Mouse (Mus musculus) kidney, adult 2 months (tissue): ENCODE measurements around the gene Scrg1.

Experiments used
- CTCF ChIP-seq: fragments of 200-500 bp; conservative IDR thresholded peaks from 2 replicates; pipeline ENCODE4 v1.5.1; 2011; ENCODE audit warnings: low read depth, mild to moderate bottlenecking, control low read depth, low read length, moderate library complexity, mixed read lengths; ENCODE audit not compliant: insufficient read depth, insufficient read length
- POLR2A ChIP-seq: fragments of 200-500 bp; IDR thresholded peaks from one replicate; pipeline ENCODE4 v1.6.1; 2011; ENCODE audit warnings: low read depth, low read length, control low read depth

GRCm38 (mm10) chr8:57488312-57488765 lies 32.6 kb downstream of the Scrg1 start:
- TF ChIP-seq CTCF (no peak), POLR2A (no peak)
